Mouse (Mus musculus) liver, embryonic 14.5 days (tissue): ENCODE results near the gene Slc29a1. TPM values are rescaled to one million over a fixed set of nuclear protein-coding genes. Genes with fewer than 3 reads are reported as not detected.

Experiments
- ATAC-seq: fragments of 200-750 bp; cut with Nextera tagmentation; 2 replicates; pipeline ENCODE4 v1.8.0; 2017; ENCODE audit warnings: moderate number of reproducible peaks, mild to moderate bottlenecking, moderate library complexity; ENCODE audit not compliant: insufficient read depth
- DNase-seq, 3 experiments: peaks; one replicate each; pipeline ENCODE4 v3.0.0-alpha.2; 2012 to 2013; ENCODE audit warnings: low read depth in 3 of 3, low spot score in 3 of 3
- H3K27ac ChIP-seq: fragments of 300-500 bp; sonication (generic); 2 replicates; pipeline ENCODE4 v1.5.1; 2014; ENCODE audit warnings: moderate library complexity, mild to moderate bottlenecking, control low read depth, inconsistent platforms
- H3K27me3 ChIP-seq: fragments of 300-500 bp; sonication (generic); 2 replicates; pipeline ENCODE4 v1.6.1; 2014; ENCODE audit warnings: mild to moderate bottlenecking, low read length, moderate library complexity; ENCODE audit not compliant: control insufficient read depth, insufficient read depth
- H3K36me3 ChIP-seq: fragments of 300-500 bp; sonication (generic); replicated peaks from 2 replicates; pipeline ENCODE4 v1.6.1; 2014; ENCODE audit warnings: low read depth; ENCODE audit not compliant: control insufficient read depth, insufficient read depth
- H3K4me1 ChIP-seq, 2 experiments: fragments of 200-500 bp in 1 of 2; fragments of 300-500 bp in 1 of 2; sonication (generic) in 1 of 2; replicated peaks; 2 replicates each; pipeline ENCODE4 v1.6.1; 2012 to 2014; ENCODE audit warnings: antibody characterized with exemption in 1 of 2, inconsistent platforms in 1 of 2, low read length in 1 of 2; ENCODE audit not compliant: control insufficient read depth in 2 of 2, insufficient read depth in 2 of 2
- H3K4me2 ChIP-seq: fragments of 300-500 bp; sonication (generic); 2 replicates; pipeline ENCODE4 v1.6.1; 2014; ENCODE audit warnings: low read depth, mild to moderate bottlenecking, control low read depth, moderate library complexity
- H3K4me3 ChIP-seq, 2 experiments: fragments of 200-500 bp in 1 of 2; fragments of 300-500 bp in 1 of 2; sonication (generic) in 1 of 2; 2 replicates each; pipeline ENCODE4 v1.5.1; 2012 to 2014; ENCODE audit warnings: low read depth in 2 of 2, low read length in 2 of 2, mild to moderate bottlenecking in 2 of 2, control low read depth in 1 of 2, inconsistent platforms in 1 of 2, moderate library complexity in 1 of 2; ENCODE audit not compliant: insufficient read depth in 1 of 2
- H3K9ac ChIP-seq: fragments of 300-500 bp; sonication (generic); replicated peaks from 2 replicates; pipeline ENCODE4 v1.6.1; 2014; ENCODE audit warnings: mild to moderate bottlenecking, control low read depth, moderate library complexity
- H3K9me3 ChIP-seq: fragments of 300-500 bp; sonication (generic); 2 replicates; pipeline ENCODE4 v1.6.1; 2016; ENCODE audit warnings: low read length, mixed read lengths; ENCODE audit not compliant: control insufficient read depth
- CTCF ChIP-seq: IDR thresholded peaks from 2 replicates; pipeline ENCODE4 v1.5.1; 2016; ENCODE audit warnings: antibody characterized with exemption, low read depth, control low read depth
- EP300 ChIP-seq: IDR thresholded peaks from 2 replicates; pipeline ENCODE4 v1.6.1; 2016; ENCODE audit warnings: antibody characterized with exemption, low read depth
- WGBS: fragments of 180-500 bp; shearing (Covaris S2); extraction: QIAGEN DNeasy Blood & Tissue Kit; methylation state at CpG from one replicate; pipeline ENCODE4 v1.1.7; 2014; ENCODE audit not compliant: insufficient replicate concordance; 5-methylcytosine and 5-hydroxymethylcytosine counted together
- polyA plus RNA-seq, 2 experiments: library from polyadenylated mRNA; depleted of rRNA in 1 of 2; stranded (reverse) in 1 of 2; unstranded in 1 of 2; fragments of >200 nt; fragmentation: Nextera tagmentation in 1 of 2; extraction: Ambion mirVana in 1 of 2; gene quantifications; 2 replicates each; pipeline versions ENCODE4 v1.2.1 to v1.2.3; 2012 to 2014

Gene Slc29a1
- polyA plus RNA-seq, 2 experiments: 152 to 177 TPM

DNA sequence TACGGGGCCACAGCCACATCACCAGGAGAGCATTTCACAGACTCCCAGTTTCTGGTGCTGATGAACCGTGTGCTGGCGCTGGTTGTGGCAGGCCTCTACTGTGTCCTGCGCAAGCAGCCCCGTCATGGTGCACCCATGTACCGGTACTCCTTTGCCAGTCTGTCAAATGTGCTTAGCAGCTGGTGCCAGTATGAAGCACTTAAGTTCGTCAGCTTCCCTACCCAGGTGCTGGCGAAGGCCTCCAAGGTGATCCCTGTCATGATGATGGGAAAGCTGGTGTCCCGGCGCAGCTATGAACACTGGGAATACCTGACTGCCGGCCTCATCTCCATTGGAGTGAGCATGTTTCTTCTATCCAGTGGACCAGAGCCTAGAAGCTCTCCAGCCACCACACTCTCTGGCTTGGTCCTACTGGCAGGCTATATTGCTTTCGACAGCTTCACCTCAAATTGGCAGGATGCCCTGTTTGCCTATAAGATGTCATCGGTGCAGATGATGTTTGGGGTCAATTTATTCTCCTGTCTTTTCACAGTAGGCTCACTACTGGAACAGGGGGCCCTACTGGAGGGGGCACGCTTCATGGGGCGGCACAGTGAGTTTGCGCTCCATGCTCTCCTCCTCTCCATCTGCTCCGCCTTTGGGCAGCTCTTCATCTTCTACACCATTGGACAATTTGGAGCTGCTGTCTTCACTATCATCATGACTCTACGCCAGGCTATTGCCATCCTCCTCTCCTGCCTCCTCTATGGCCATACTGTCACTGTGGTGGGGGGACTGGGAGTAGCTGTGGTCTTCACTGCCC is 32.8 kb downstream of the Slc29a1 start:
- Histone ChIP-seq H3K9ac (no peak overlapping the region), H3K36me3 (peaks cover 45% of the 10 kb centered on the region), H3K4me3 (no peak overlapping the region), H3K4me1 (peaks cover 3 to 4% of the 10 kb centered on the region in 2 experiments; a peak in 3 of 4 replicates), H3K4me2 (no peak overlapping the region), H3K9me3 (no peaks in the 10 kb centered on the region), H3K27me3 (no peaks in the 10 kb centered on the region), H3K27ac (no peak overlapping the region)
- peak; percentile 16; the same call in 1 of the 2 replicates for ATAC-seq
- TF ChIP-seq EP300: no peak
- WGBS: 59% methylated on average over 18 of the region's 18 CpGs
- no peak for DNase-seq

GRCm38 (mm10) chr17:45566031-45566359 is 33.4 kb downstream of the Slc29a1 start:
- H3K27ac ChIP-seq: no peak overlapping the region
- ATAC-seq (no peak), DNase-seq (no peak)
- TF ChIP-seq EP300 (no peak), CTCF (no peak)
- no peak overlapping the region for H3K9ac ChIP-seq
- 50% methylated on average over 1 of the region's 1 CpGs for WGBS
- peaks cover 40% of the 10 kb centered on the region for H3K36me3 ChIP-seq
- peaks cover 3 to 4% of the 10 kb centered on the region in 2 experiments; a peak in 2 of 4 replicates for H3K4me1 ChIP-seq
- no peak overlapping the region for H3K4me2 ChIP-seq
- no peaks in the 10 kb centered on the region for H3K9me3 ChIP-seq
- no peak overlapping the region for H3K4me3 ChIP-seq
- H3K27me3 ChIP-seq: no peaks in the 10 kb centered on the region

DNA sequence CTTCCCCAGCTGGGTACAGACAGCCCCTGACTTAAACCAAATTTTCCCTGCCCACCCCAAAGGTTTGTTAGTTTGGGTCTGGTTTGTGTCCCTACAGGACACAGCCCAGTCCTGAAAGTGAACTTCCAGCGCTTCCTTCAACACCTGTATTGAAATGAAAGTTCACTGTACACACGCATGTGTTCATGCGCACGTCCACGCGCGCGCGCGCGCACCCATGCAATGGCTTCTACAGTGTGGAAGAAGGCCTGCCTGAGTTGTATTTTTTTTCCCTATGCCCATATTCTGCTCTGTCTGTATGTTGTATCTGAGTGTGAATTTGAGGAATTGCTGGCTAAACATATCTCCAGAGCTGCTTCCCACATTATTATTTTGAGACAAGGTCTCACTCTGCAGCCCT is 34.3 kb downstream of the Slc29a1 start:
- peak overlapping the region; percentile 90; the same call in 1 of the 2 replicates for H3K9ac ChIP-seq
- TF ChIP-seq CTCF (no peak), EP300 (no peak)
- DNase-seq: no peak
- peak overlapping the region; percentile 77 to 93; a peak in 3 of 4 replicates for H3K4me3 ChIP-seq
- H3K4me1 ChIP-seq: peaks cover 3 to 4% of the 10 kb centered on the region in 2 experiments; a peak in 2 of 4 replicates
- no peak for ATAC-seq
- peaks cover 31% of the 10 kb centered on the region for H3K36me3 ChIP-seq
- H3K9me3 ChIP-seq: no peaks in the 10 kb centered on the region
- WGBS: 90% methylated on average over 11 of the region's 11 CpGs
- peak overlapping the region; percentile 98 for H3K4me2 ChIP-seq
- no peak overlapping the region for H3K27ac ChIP-seq
- no peaks in the 10 kb centered on the region for H3K27me3 ChIP-seq

DNA sequence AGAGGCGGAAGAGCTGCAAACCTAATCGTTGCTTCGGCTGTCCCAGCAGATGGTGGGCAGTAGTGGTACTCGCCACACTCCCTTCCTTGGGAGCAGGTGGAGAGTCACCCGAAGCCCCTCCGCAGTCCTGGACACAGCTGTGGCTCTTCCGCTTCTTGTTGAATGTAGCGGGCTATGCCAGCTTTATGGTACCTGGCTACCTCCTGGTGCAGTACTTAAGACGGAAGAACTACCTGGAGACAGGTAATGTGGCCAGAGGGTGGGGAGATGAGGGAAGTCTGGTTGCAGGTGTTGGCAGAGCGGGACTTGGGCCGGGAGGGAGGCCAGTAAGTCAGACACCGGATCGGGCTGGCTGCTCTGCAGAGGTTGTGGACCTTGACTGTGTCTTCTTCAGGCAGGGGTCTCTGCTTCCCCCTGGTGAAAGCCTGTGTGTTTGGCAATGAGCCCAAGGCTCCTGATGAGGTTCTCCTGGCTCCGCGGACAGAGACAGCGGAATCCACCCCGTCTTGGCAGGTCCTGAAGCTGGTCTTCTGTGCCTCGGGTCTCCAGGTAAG is 34.8 kb downstream of the Slc29a1 start:
- Histone ChIP-seq H3K4me2 (peak overlapping the region; percentile 98), H3K9ac (peak overlapping the region; percentile 90), H3K27ac (no peak overlapping the region), H3K4me3 (peak overlapping the region; percentile 77 to 93), H3K36me3 (peaks cover 26% of the 10 kb centered on the region), H3K4me1 (peaks cover 3 to 4% of the 10 kb centered on the region in 2 experiments; a peak in 2 of 4 replicates), H3K9me3 (no peaks in the 10 kb centered on the region), H3K27me3 (no peaks in the 10 kb centered on the region)
- ATAC-seq (peak; percentile 2; the same call in 1 of the 2 replicates), DNase-seq (no peak)
- 16% methylated on average over 18 of the region's 18 CpGs for WGBS
- 0 out of 2 replicates have a peak, but pooled peaks have one; percentile 5 for TF ChIP-seq CTCF
- TF ChIP-seq EP300: no peak
